In the genomic region with DNA sequence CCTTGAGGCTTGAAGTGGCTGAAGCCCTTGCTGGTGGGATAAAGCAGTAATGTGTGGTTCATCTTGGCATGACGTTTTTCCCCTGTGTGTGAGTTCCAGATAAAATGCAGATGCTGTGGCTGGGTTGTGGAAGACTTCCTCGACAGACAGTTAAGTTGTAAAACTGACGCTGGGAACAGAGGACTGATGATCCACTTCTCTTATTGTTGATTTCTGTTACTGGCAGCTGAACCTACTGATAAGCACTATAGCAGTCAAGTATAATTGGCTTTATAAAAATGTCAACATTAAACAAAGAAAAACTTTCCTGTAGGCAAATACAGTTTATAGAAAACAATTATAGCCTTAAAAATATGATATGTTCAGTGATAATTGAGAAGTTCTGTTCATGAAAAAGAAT, we compare ENCODE assay signal across 42 mouse cellular contexts. TPM values are rescaled to one million over a fixed set of nuclear protein-coding genes. Genes with fewer than 3 reads are reported as not detected.
"Had no signal": no experiment of that assay in that cellular context is flagged by ENCODE, and none has a peak within 500 bp of the region (broad histone marks: within the 10 kb centered on the region; RNA-seq: fewer than 3 reads in every experiment).

No protein-coding gene starts in this region.

- H3K9ac ChIP-seq: heart, embryonic 12.5 days; heart, embryonic 13.5 days; heart, embryonic 15.5 days; hindbrain, embryonic 12.5 days; hindbrain, embryonic 13.5 days; hindbrain, embryonic 14.5 days; hindbrain, embryonic 15.5 days; intestine, embryonic 15.5 days; kidney, embryonic 15.5 days had no signal

- H3K4me1 ChIP-seq: heart, embryonic 12.5 days had no signal

- H3K27ac ChIP-seq: heart, embryonic 10.5 days; heart, embryonic 13.5 days; heart, embryonic 15.5 days; hindbrain, embryonic 10.5 days; hindbrain, embryonic 12.5 days; hindbrain, embryonic 13.5 days; hindbrain, embryonic 14.5 days; hindbrain, embryonic 15.5 days; hindbrain, postnatal 0 days; intestine, embryonic 15.5 days; kidney, embryonic 15.5 days; kidney, postnatal 0 days; layer of hippocampus, adult 2 months had no signal

- H3K27me3 ChIP-seq: heart, embryonic 12.5 days; heart, embryonic 13.5 days; heart, embryonic 15.5 days; hindbrain, embryonic 12.5 days; hindbrain, embryonic 13.5 days; hindbrain, embryonic 15.5 days; intestine, embryonic 15.5 days; kidney, embryonic 15.5 days had no signal

- H3K36me3 ChIP-seq: heart, embryonic 10.5 days; heart, embryonic 12.5 days; heart, embryonic 13.5 days; heart, embryonic 15.5 days; hindbrain, embryonic 10.5 days; hindbrain, embryonic 12.5 days; hindbrain, embryonic 13.5 days; hindbrain, embryonic 15.5 days; intestine, embryonic 15.5 days; kidney, embryonic 15.5 days had no signal

- H3K9me3 ChIP-seq: heart, embryonic 10.5 days; heart, embryonic 12.5 days; heart, embryonic 13.5 days; heart, embryonic 15.5 days; hindbrain, embryonic 10.5 days; hindbrain, embryonic 12.5 days; hindbrain, embryonic 13.5 days; hindbrain, embryonic 15.5 days; intestine, embryonic 15.5 days; kidney, embryonic 15.5 days had no signal

- H3K4me3 ChIP-seq: heart, embryonic 10.5 days; heart, embryonic 12.5 days; heart, embryonic 13.5 days; heart, embryonic 15.5 days; hindbrain, embryonic 10.5 days; hindbrain, embryonic 12.5 days; hindbrain, embryonic 13.5 days; hindbrain, embryonic 15.5 days; intestine, embryonic 15.5 days; kidney, embryonic 15.5 days; layer of hippocampus, adult 2 months had no signal

- H3K4me2 ChIP-seq: heart, embryonic 11.5 days; heart, embryonic 12.5 days; heart, embryonic 13.5 days; heart, embryonic 15.5 days; hindbrain, embryonic 12.5 days; hindbrain, embryonic 13.5 days; hindbrain, embryonic 14.5 days; hindbrain, embryonic 15.5 days; intestine, embryonic 15.5 days; kidney, embryonic 15.5 days had no signal

- DNase-seq: heart, postnatal 10 days; heart, postnatal 14 days; heart, postnatal 36 days; heart, postnatal 4 days; kidney, adult 11 months; kidney, adult 18-20 months; kidney, adult 2 months; kidney, adult 8-10 months; kidney, adult 9 months; kidney, postnatal 10 days; kidney, postnatal 14 days; kidney, postnatal 25 days; kidney, postnatal 36 days; kidney, postnatal 4 days; layer of hippocampus, adult 9-11 months; layer of hippocampus, postnatal 36 days had no signal

- ATAC-seq: hindbrain, embryonic 16.5 days; hindbrain, postnatal 0 days; inflammation-experienced regulatory T-cells, adult 6 months; intestine, embryonic 15.5 days; intestine, embryonic 16.5 days; intestine, postnatal 0 days had no signal

RNA-seq across cellular contexts. Expression of a gene that starts 2.7 kb away (rescaled TPM):
- total RNA-seq: heart, postnatal 10 days; heart, postnatal 14 days; heart, postnatal 25 days; heart, postnatal 36 days; heart, postnatal 4 days; hematopoietic stem cell, adult 5-6 weeks; layer of hippocampus, adult 2 months; layer of hippocampus, postnatal 36 days had no signal
- polyA plus RNA-seq: heart, embryonic 10.5 days; heart, embryonic 11.5 days; heart, embryonic 12.5 days; heart, embryonic 13.5 days; heart, embryonic 14.5 days; inflammation-experienced regulatory T-cells, adult 6 months; intestine, embryonic 14.5 days; intestine, embryonic 15.5 days; intestine, embryonic 16.5 days; intestine, postnatal 0 days; kidney, adult 2 months; kidney, embryonic 14.5 days; kidney, embryonic 15.5 days; kidney, embryonic 16.5 days; large intestine, adult 2 months had no signal
